Mouse (Mus musculus) erythroblast, embryonic 14.5 days (primary cell): ENCODE results near the gene Cab39l.

ENCODE experiments used
- GATA1 ChIP-seq: IDR thresholded peaks from 2 replicates; pipeline ENCODE4 v1.6.1; 2012; ENCODE audit warnings: low read length, inconsistent platforms, mixed read lengths
- TAL1 ChIP-seq: IDR thresholded peaks from 3 replicates; pipeline ENCODE4 v1.6.1; 2012; ENCODE audit warnings: low read length, inconsistent platforms, mixed read lengths

DNA sequence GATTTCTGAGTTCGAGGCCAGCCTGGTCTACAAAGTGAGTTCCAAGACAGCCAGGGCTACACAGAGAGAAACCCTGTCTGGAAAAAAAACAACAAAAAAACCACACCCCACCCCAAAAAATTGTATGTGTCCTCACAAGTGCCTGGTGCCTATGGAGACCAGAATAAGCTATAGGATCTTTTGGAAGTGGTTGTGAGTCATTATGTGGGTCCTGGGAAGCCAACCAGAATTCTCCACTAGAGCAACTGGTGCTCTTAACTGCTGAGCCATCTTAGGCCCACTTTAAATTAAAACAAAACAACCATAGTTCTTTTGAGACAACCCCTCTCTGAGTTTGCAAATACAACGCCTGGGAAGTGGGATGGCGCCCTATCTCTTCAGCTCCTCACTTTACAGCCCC, 45.5 kb upstream of the Cab39l start, which contains the start of gene Phf11c:
- TF ChIP-seq TAL1 (no peak), GATA1 (no peak)
